Mouse (Mus musculus) spleen, adult 2 months (tissue): ENCODE measurements at regions not wholly inside any gene's neighbourhood (a gene's known extent, or its start where the extent isn't known, plus 50 kb on each side); places are given as distances from the start of the nearest gene placed in this dataset.
"Not testable (repeated sequence)": the region's sequence is repeated elsewhere in the genome, so short reads cannot be mapped to it uniquely, and the experiment has no call there.

Source experiments
- DNase-seq, 2 experiments: peaks; one replicate each; pipeline versions ENCODE4 v3.0.0 to v3.0.0-alpha.2; 2012 to 2021; ENCODE audit warnings: low spot score in 2 of 2, low read depth in 1 of 2
- H3K27ac ChIP-seq: fragments of 200-500 bp; 2 replicates; pipeline ENCODE4 v1.5.1; 2012; ENCODE audit warnings: low read length, inconsistent platforms; ENCODE audit not compliant: insufficient read depth
- H3K27me3 ChIP-seq: fragments of 200-500 bp; 2 replicates; pipeline ENCODE4 v1.6.1; 2012; ENCODE audit warnings: mild to moderate bottlenecking, moderate library complexity, low read length, inconsistent platforms; ENCODE audit not compliant: control insufficient read depth, insufficient read depth
- H3K36me3 ChIP-seq: fragments of 200-500 bp; 2 replicates; pipeline ENCODE4 v1.6.1; 2012; ENCODE audit warnings: mild to moderate bottlenecking, low read length, inconsistent platforms; ENCODE audit not compliant: control insufficient read depth, insufficient read depth
- H3K4me1 ChIP-seq: fragments of 200-500 bp; 2 replicates; pipeline ENCODE4 v1.6.1; 2011; ENCODE audit warnings: inconsistent platforms; ENCODE audit not compliant: control insufficient read depth, insufficient read depth, insufficient read length
- H3K4me3 ChIP-seq: fragments of 200-500 bp; 2 replicates; pipeline ENCODE4 v1.5.1; 2011; ENCODE audit warnings: mild to moderate bottlenecking, inconsistent platforms; ENCODE audit not compliant: insufficient read depth, insufficient read length; ENCODE audit errors: extremely low read depth
- CTCF ChIP-seq: fragments of 200-500 bp; IDR thresholded peaks from 2 replicates; pipeline ENCODE4 v1.5.1; 2011; ENCODE audit warnings: mild to moderate bottlenecking, inconsistent platforms; ENCODE audit not compliant: insufficient read depth, insufficient read length, insufficient replicate concordance; ENCODE audit errors: extremely low read depth
- POLR2A ChIP-seq: fragments of 200-500 bp; IDR thresholded peaks from 2 replicates; pipeline ENCODE4 v1.6.1; 2011; ENCODE audit warnings: low read depth, low read length, inconsistent platforms
- WGBS: fragments of 180-500 bp; shearing (Covaris S2); methylation state at CpG from one replicate; pipeline ENCODE4 v1.1.7; 2018; 5-methylcytosine and 5-hydroxymethylcytosine counted together

GRCm38 (mm10) chr6:67954570-67954969 is 419.0 kb upstream of the Tacstd2 start:
- H3K4me3 ChIP-seq, DNase-seq, H3K4me1 ChIP-seq, H3K27me3 ChIP-seq, H3K27ac ChIP-seq, H3K36me3 ChIP-seq: not testable (repeated sequence)

- not testable (repeated sequence) for H3K4me1 ChIP-seq, H3K36me3 ChIP-seq, H3K4me3 ChIP-seq, H3K27me3 ChIP-seq, DNase-seq, H3K27ac ChIP-seq
- 37% methylated on average over 8 of the region's 8 CpGs for WGBS
Observed at GRCm38 (mm10) chr6:67931499-67931898, 395.9 kb upstream of the Tacstd2 start.

- Histone ChIP-seq H3K4me1 (no peaks in the 10 kb centered on the region), H3K4me3 (no peak overlapping the region), H3K27me3 (no peaks in the 10 kb centered on the region), H3K27ac (no peak overlapping the region), H3K36me3 (no peaks in the 10 kb centered on the region)
- DNase-seq, result no peak
- TF ChIP-seq CTCF (no peak), POLR2A (no peak)
Observed at GRCm38 (mm10) chr6:67922537-67922936, 386.9 kb upstream of the Tacstd2 start.

- no peaks in the 10 kb centered on the region for H3K36me3 ChIP-seq
- no peak for DNase-seq
- no peak overlapping the region for H3K27ac ChIP-seq
- TF ChIP-seq CTCF, result no peak
- TF ChIP-seq POLR2A, result no peak
- H3K4me3 ChIP-seq, result no peak overlapping the region
- no peaks in the 10 kb centered on the region for H3K4me1 ChIP-seq
- H3K27me3 ChIP-seq, result no peaks in the 10 kb centered on the region
- 37% methylated on average over 2 of the region's 2 CpGs for WGBS
Observed at GRCm38 (mm10) chr6:67913903-67914302, 378.3 kb upstream of the Tacstd2 start.

- no peak for TF ChIP-seq POLR2A
- TF ChIP-seq CTCF, result no peak
- Histone ChIP-seq H3K27ac (no peak overlapping the region), H3K4me3 (no peak overlapping the region), H3K36me3 (no peaks in the 10 kb centered on the region), H3K4me1 (no peaks in the 10 kb centered on the region), H3K27me3 (no peaks in the 10 kb centered on the region)
- 49% methylated on average over 3 of the region's 3 CpGs for WGBS
- no peak for DNase-seq
Observed at GRCm38 (mm10) chr6:67913309-67913708, 377.7 kb upstream of the Tacstd2 start.

GRCm38 (mm10) chr6:67896495-67896894 is 360.9 kb upstream of the Tacstd2 start:
- DNase-seq, result no peak
- H3K36me3 ChIP-seq, result no peaks in the 10 kb centered on the region
- H3K27ac ChIP-seq, result no peak overlapping the region
- no peaks in the 10 kb centered on the region; the same call in 1 of the 2 replicates for H3K4me1 ChIP-seq
- no peaks in the 10 kb centered on the region for H3K27me3 ChIP-seq
- H3K4me3 ChIP-seq, result no peak overlapping the region
- WGBS, result 32% methylated on average over 3 of the region's 3 CpGs
- TF ChIP-seq CTCF (no peak), POLR2A (no peak)

- no peaks in the 10 kb centered on the region for H3K27me3 ChIP-seq
- DNase-seq, result no peak
- H3K4me1 ChIP-seq, result no peaks in the 10 kb centered on the region; the same call in 1 of the 2 replicates
- 39% methylated on average over 2 of the region's 2 CpGs for WGBS
- no peaks in the 10 kb centered on the region for H3K36me3 ChIP-seq
- no peak overlapping the region for H3K27ac ChIP-seq
- TF ChIP-seq POLR2A (no peak), CTCF (no peak)
- no peak overlapping the region for H3K4me3 ChIP-seq
Observed at GRCm38 (mm10) chr6:67895858-67896257, 360.3 kb upstream of the Tacstd2 start.

- 83% methylated on average over 2 of the region's 2 CpGs for WGBS
- no peak for TF ChIP-seq CTCF
- no peak for TF ChIP-seq POLR2A
- no peaks in the 10 kb centered on the region for H3K36me3 ChIP-seq
- no peak overlapping the region for H3K27ac ChIP-seq
- H3K4me3 ChIP-seq, result no peak overlapping the region
- no peaks in the 10 kb centered on the region for H3K4me1 ChIP-seq
- no peak for DNase-seq
- no peaks in the 10 kb centered on the region for H3K27me3 ChIP-seq
Observed at GRCm38 (mm10) chr6:67887586-67887985, 352.0 kb upstream of the Tacstd2 start.
